15 mouse cellular contexts compared by ENCODE assay signal in genomic region chr14:121399676-121400075, GRCm38 (mm10).
"Had no signal": no experiment of that assay in that cellular context is flagged by ENCODE, and none has a peak within 500 bp of the region (broad histone marks: within the 10 kb centered on the region; RNA-seq: fewer than 3 reads in every experiment).

No protein-coding gene starts in this region.

- H3K27ac ChIP-seq: kidney, postnatal 0 days; limb, embryonic 15.5 days; liver, embryonic 13.5 days; midbrain, embryonic 10.5 days; midbrain, embryonic 15.5 days; neural tube, embryonic 13.5 days had no signal

- H3K4me1 ChIP-seq: limb, embryonic 15.5 days; liver, embryonic 13.5 days; midbrain, embryonic 10.5 days; midbrain, embryonic 15.5 days; neural tube, embryonic 13.5 days had no signal

- H3K4me2 ChIP-seq: limb, embryonic 15.5 days; liver, embryonic 13.5 days; midbrain, embryonic 15.5 days; neural tube, embryonic 13.5 days had no signal

- H3K27me3 ChIP-seq: limb, embryonic 15.5 days; midbrain, embryonic 15.5 days; neural tube, embryonic 13.5 days had no signal

- H3K4me3 ChIP-seq: limb, embryonic 15.5 days; liver, embryonic 13.5 days; midbrain, embryonic 10.5 days; midbrain, embryonic 15.5 days; neural tube, embryonic 13.5 days had no signal

- ATAC-seq: intestine, embryonic 16.5 days; midbrain, embryonic 15.5 days had no signal

- H3K9me3 ChIP-seq: limb, embryonic 15.5 days; midbrain, embryonic 10.5 days; midbrain, embryonic 15.5 days had no signal

- H3K36me3 ChIP-seq: limb, embryonic 15.5 days; liver, embryonic 13.5 days; midbrain, embryonic 10.5 days; midbrain, embryonic 15.5 days; neural tube, embryonic 13.5 days had no signal

- DNase-seq: kidney, adult 8-10 months; kidney, postnatal 36 days; layer of hippocampus, adult 9-11 months; layer of hippocampus, postnatal 36 days; liver, embryonic 13.5 days; lung, adult 18-20 months; lung, postnatal 36 days; right cerebral cortex, postnatal 14 days; thymus, postnatal 4 days had no signal

- H3K9ac ChIP-seq: limb, embryonic 15.5 days; liver, embryonic 13.5 days; midbrain, embryonic 15.5 days; neural tube, embryonic 13.5 days had no signal
